Mouse (Mus musculus): ENCODE results near the gene Unc93a.
"Not testable (repeated sequence)": the region's sequence is repeated elsewhere in the genome, so short reads cannot be mapped to it uniquely, and the experiment has no call there.

Unc93a gene

GRCm38 (mm10) chr17:13131710-13132109 is at the start of gene Unc93a:
Unc93a (minus strand) TSS chr17:13131810.
- in situ Hi-C loops (cut with MboI, MseI) = loop anchor here (5.0 kb wide), 1 partner anchor 291 kb away; no protein-coding TSS in a partner anchor

GRCm38 (mm10) chr17:13180491-13180890 is 48.9 kb upstream of the Unc93a start:
- in situ Hi-C loops (cut with MboI, MseI) = not testable (repeated sequence)

GRCm38 (mm10) chr17:13179021-13179420 is 47.4 kb upstream of the Unc93a start:
- in situ Hi-C loops (cut with MboI, MseI) = loop anchor here (10.0 kb wide), 1 partner anchor 294 kb away; no protein-coding TSS in a partner anchor

- in situ Hi-C loops (cut with MboI, MseI) = loop anchor here (10.0 kb wide), 1 partner anchor 293 kb away; no protein-coding TSS in a partner anchor
Measured at GRCm38 (mm10) chr17:13177796-13178195, 46.2 kb upstream of the Unc93a start.

- in situ Hi-C loops (cut with MboI, MseI) = loop anchor here (10.0 kb wide), 1 partner anchor 291 kb away; no protein-coding TSS in a partner anchor
Measured at GRCm38 (mm10) chr17:13175609-13176008, 44.0 kb upstream of the Unc93a start.

GRCm38 (mm10) chr17:13174029-13174428 is 42.4 kb upstream of the Unc93a start:
- in situ Hi-C loops (cut with MboI, MseI) = loop anchor here (5.0 to 10.0 kb wide), 2 partner anchors 283 to 289 kb away; no protein-coding TSS in a partner anchor

GRCm38 (mm10) chr17:13173578-13173977 is 42.0 kb upstream of the Unc93a start:
- in situ Hi-C loops (cut with MboI, MseI) = loop anchor here (5.0 to 10.0 kb wide), 2 partner anchors 284 to 289 kb away; no protein-coding TSS in a partner anchor

- in situ Hi-C loops (cut with MboI, MseI) = not testable (repeated sequence)
Measured at GRCm38 (mm10) chr17:13146128-13146527, 14.5 kb upstream of the Unc93a start.

GRCm38 (mm10) chr17:13144580-13145215 is 13.1 kb upstream of the Unc93a start:
- in situ Hi-C loops (cut with MboI, MseI) = not testable (repeated sequence)

- in situ Hi-C loops (cut with MboI, MseI) = not testable (repeated sequence)
Measured at GRCm38 (mm10) chr17:13142665-13143064, 11.1 kb upstream of the Unc93a start.

GRCm38 (mm10) chr17:13135356-13135755 is 3.7 kb upstream of the Unc93a start:
- in situ Hi-C loops (cut with MboI, MseI) = not testable (repeated sequence)

GRCm38 (mm10) chr17:13132352-13132751 is 742 bp upstream of the Unc93a start:
- in situ Hi-C loops (cut with MboI, MseI) = loop anchor here (5.0 kb wide), 1 partner anchor 290 kb away; no protein-coding TSS in a partner anchor

- in situ Hi-C loops (cut with MboI, MseI) = loop anchor here (5.0 kb wide), 1 partner anchor 292 kb away; no protein-coding TSS in a partner anchor
Measured at GRCm38 (mm10) chr17:13129737-13130465, 1.7 kb downstream of the Unc93a start.

- in situ Hi-C loops (cut with MboI, MseI) = not testable (repeated sequence)
Measured at GRCm38 (mm10) chr17:13129324-13129723, 2.3 kb downstream of the Unc93a start.

- in situ Hi-C loops (cut with MboI, MseI) = loop anchor here (5.0 kb wide), 1 partner anchor 278 kb away; no protein-coding TSS in a partner anchor
Measured at GRCm38 (mm10) chr17:13124241-13124640, 7.4 kb downstream of the Unc93a start.

GRCm38 (mm10) chr17:13123308-13124038 is 8.1 kb downstream of the Unc93a start:
- in situ Hi-C loops (cut with MboI, MseI) = loop anchor here (5.0 kb wide), 1 partner anchor 279 kb away; no protein-coding TSS in a partner anchor

GRCm38 (mm10) chr17:13112504-13113291 is 18.9 kb downstream of the Unc93a start:
- in situ Hi-C loops (cut with MboI, MseI) = not testable (repeated sequence)

- in situ Hi-C loops (cut with MboI, MseI) = not testable (repeated sequence)
Measured at GRCm38 (mm10) chr17:13106563-13106962, 25.0 kb downstream of the Unc93a start.

- in situ Hi-C loops (cut with MboI, MseI) = not testable (repeated sequence)
Measured at GRCm38 (mm10) chr17:13092960-13093359, 38.6 kb downstream of the Unc93a start.

GRCm38 (mm10) chr17:13092100-13092764 is 39.4 kb downstream of the Unc93a start:
- in situ Hi-C loops (cut with MboI, MseI) = not testable (repeated sequence)
